Comparison of ENCODE assay signal across 18 mouse cellular contexts in genomic region chr15:85319924-85320668, GRCm38 (mm10). TPM values are rescaled to one million over a fixed set of nuclear protein-coding genes. Genes with fewer than 3 reads are reported as not detected.
DNase-seq lines count a peak whose midpoint lies in the region; ATAC-seq and TF ChIP-seq lines count a peak whose summit lies in the region.
"Had no signal": no experiment of that assay in that cellular context is flagged by ENCODE, and none has a peak within 500 bp of the region (broad histone marks: within the 10 kb centered on the region; RNA-seq: fewer than 3 reads in every experiment).

No protein-coding gene starts in this region.

- no peak overlapping the region for H3ac ChIP-seq in myocyte (ENCODE audit: control insufficient read depth, insufficient read length)

- H3K27me3 ChIP-seq in liver, adult 2 months (ENCODE audit: control insufficient read depth, insufficient read depth, low read length), result no peaks in the 10 kb centered on the region
- peaks cover 1% of the 10 kb centered on the region for H3K27me3 ChIP-seq in myocyte (ENCODE audit: control insufficient read depth, insufficient read depth, insufficient read length)
- peaks cover 24% of the 10 kb centered on the region for H3K27me3 ChIP-seq in heart, embryonic 12.5 days (replicated peaks)

- no peak overlapping the region for H3K9ac ChIP-seq in liver, adult 2 months (ENCODE audit: low read depth, low read length)
- H3K9ac ChIP-seq in heart, embryonic 12.5 days, result no peak overlapping the region
- H3K9ac ChIP-seq: embryonic facial prominence, embryonic 12.5 days had no signal

- H3K4me1 ChIP-seq in liver, adult 2 months (ENCODE audit: control insufficient read depth, insufficient read depth, low read length), result 0 out of 2 replicates have a peak, but pooled peaks cover 2% of the 10 kb centered on the region
- no peaks in the 10 kb centered on the region for H3K4me1 ChIP-seq in heart, embryonic 12.5 days (replicated peaks)
- H3K4me1 ChIP-seq: embryonic facial prominence, embryonic 12.5 days; limb, embryonic 10.5 days had no signal

- H3K27ac ChIP-seq in liver, adult 2 months (replicated peaks; ENCODE audit: insufficient read depth, low read depth, low read length), result no peak overlapping the region
- H3K27ac ChIP-seq in heart, embryonic 12.5 days (ENCODE audit: poor library complexity, severe bottlenecking), result no peak overlapping the region
- H3K27ac ChIP-seq: embryonic facial prominence, embryonic 12.5 days; left cerebral cortex, adult 2 months; limb, embryonic 10.5 days; macrophage had no signal

- TF ChIP-seq POLR2A in liver, adult 2 months (IDR thresholded peaks at IDR 0.05; ENCODE audit: extremely low read depth, insufficient read depth, low read length), result no peak
- no peak for TF ChIP-seq POLR2A in myocyte (IDR thresholded peaks at IDR 0.05; ENCODE audit: insufficient read length, low read depth)

- DNase-seq in liver, adult 2 months (ENCODE audit: extremely low read depth, low read depth, low spot score), result no peak
- DNase-seq in liver, result no peak
- peak; percentile 36 for DNase-seq in testis, postnatal 14 days (ENCODE audit: low spot score)
- DNase-seq in testis, postnatal 10 days (ENCODE audit: low spot score), result no peak
- peak; percentile 91 for DNase-seq in adrenal gland, adult 2 months
- DNase-seq in urinary bladder, adult 18-20 months (ENCODE audit: low spot score in 2 of 2), result no peak
- DNase-seq: cerebellum, adult 8-10 months; heart, postnatal 4 days; kidney, adult 2 months; kidney, postnatal 14 days; midbrain, embryonic 14.5 days; thymus, postnatal 4 days had no signal

- H3K36me3 ChIP-seq in liver, adult 2 months (ENCODE audit: control insufficient read depth, insufficient read depth, low read length), result no peaks in the 10 kb centered on the region
- no peaks in the 10 kb centered on the region for H3K36me3 ChIP-seq in myocyte (ENCODE audit: control insufficient read depth, insufficient read depth)
- no peaks in the 10 kb centered on the region for H3K36me3 ChIP-seq in heart, embryonic 12.5 days
- H3K36me3 ChIP-seq: embryonic facial prominence, embryonic 12.5 days; limb, embryonic 10.5 days had no signal

- H3K4me3 ChIP-seq in liver, adult 2 months (ENCODE audit: insufficient read depth, low read depth, low read length), result no peak overlapping the region
- H3K4me3 ChIP-seq in myocyte, result no peak overlapping the region
- no peak overlapping the region for H3K4me3 ChIP-seq in heart, embryonic 12.5 days
- H3K4me3 ChIP-seq: embryonic facial prominence, embryonic 12.5 days; left cerebral cortex, adult 2 months; limb, embryonic 10.5 days had no signal

- peak overlapping the region; percentile 10 for H3K4me2 ChIP-seq in myocyte (ENCODE audit: low read depth)
- no peak overlapping the region for H3K4me2 ChIP-seq in heart, embryonic 12.5 days
- H3K4me2 ChIP-seq: embryonic facial prominence, embryonic 12.5 days had no signal

- TF ChIP-seq CTCF in liver, adult 2 months (IDR thresholded peaks at IDR 0.05; ENCODE audit: low read depth, low read length), result 0 out of 2 replicates have a peak, but pooled peaks have one; percentile 8

- peaks cover 4% of the 10 kb centered on the region; the same call in 1 of the 2 replicates for H3K9me3 ChIP-seq in heart, embryonic 12.5 days (replicated peaks)
- H3K9me3 ChIP-seq: embryonic facial prominence, embryonic 12.5 days; limb, embryonic 10.5 days had no signal

- ATAC-seq in heart, embryonic 12.5 days (ENCODE audit: insufficient number of reproducible peaks, low FRiP score), result no peak

- no peaks in the 10 kb centered on the region for H3K79me2 ChIP-seq in liver, adult 2 months (ENCODE audit: control insufficient read depth, insufficient read depth, low read length)
- no peaks in the 10 kb centered on the region for H3K79me2 ChIP-seq in myocyte (ENCODE audit: control insufficient read depth, insufficient read depth)

- WGBS in liver, adult 2 months, result 86% methylated on average over 11 of the region's 11 CpGs
- 57% methylated on average over 11 of the region's 11 CpGs for WGBS in heart, embryonic 12.5 days

TF ChIP-seq in myocyte, 11 proteins besides CTCF, POLR2A, EP300 and RAD21:
- no peak for TF ChIP-seq USF1 (IDR thresholded peaks at IDR 0.05; ENCODE audit: low read depth)
- TF ChIP-seq TCF12 (IDR thresholded peaks at IDR 0.05; ENCODE audit: insufficient read depth, poor library complexity, severe bottlenecking), result no peak
- TF ChIP-seq MYOG (IDR thresholded peaks at IDR 0.05; ENCODE audit: control insufficient read depth in 1 of 3, insufficient read depth in 1 of 3, insufficient read length in 2 of 3, low read depth in 2 of 3), result peak in 1 of 3 experiments; percentile 59
- TF ChIP-seq REST (IDR thresholded peaks at IDR 0.05; ENCODE audit: insufficient read depth, insufficient read length), result no peak
- no peak for TF ChIP-seq TCF3 (IDR thresholded peaks at IDR 0.05; ENCODE audit: insufficient read length, low read depth)
- TF ChIP-seq MYOD1 (IDR thresholded peaks at IDR 0.05; ENCODE audit: control insufficient read depth in 1 of 3, insufficient read length in 2 of 3, low read depth in 2 of 3), result peak in 2 of 3 experiments; percentile 66 to 82

RNA-seq across cellular contexts. Expression of gene Atxn10, which starts 15.9 kb away (rescaled TPM):
- 36.8 and 42.0 TPM in 2 replicates for total RNA-seq in liver, adult 2 months (2014; rRNA removed)
- 41.0 and 48.7 TPM in 2 replicates for polyA plus RNA-seq in liver, adult 2 months (2012; rRNA removed)
- total RNA-seq in adrenal gland, adult 2 months (2021), result 100 to 1,000 TPM; 127 to 130 TPM
- polyA plus RNA-seq in adrenal gland, adult 2 months (2012; rRNA removed), result 202 and 215 TPM in 2 replicates
- 216 TPM for polyA plus RNA-seq in myocyte (2012; fragmentation: generic; extraction: Trizol)
- 240 and 241 TPM in 2 replicates for polyA plus RNA-seq in heart, embryonic 12.5 days (2016; fragmentation: Nextera tagmentation; extraction: Ambion mirVana)

Comparison
In these comparisons a context has a peak if more than half of its experiments do, and no peak if none do; other contexts are left out.
1. DNase-seq: peak in testis, postnatal 14 days (single experiment) and adrenal gland, adult 2 months (single experiment); none in liver, adult 2 months (single experiment), liver (single experiment), testis, postnatal 10 days (single experiment) and urinary bladder, adult 18-20 months (0 of 2).